Mouse (Mus musculus) liver, embryonic 14.5 days (tissue): ENCODE results near the gene Tom1l2. TPM values are rescaled to one million over a fixed set of nuclear protein-coding genes. Genes with fewer than 3 reads are reported as not detected.
A peak's percentile ranks its signal among the peaks of the same experiment; 100 is the strongest.

ENCODE experiments used
- ATAC-seq: fragments of 200-750 bp; cut with Nextera tagmentation; 2 replicates; pipeline ENCODE4 v1.8.0; 2017; ENCODE audit warnings: moderate number of reproducible peaks, mild to moderate bottlenecking, moderate library complexity; ENCODE audit not compliant: insufficient read depth
- DNase-seq, 3 experiments: peaks; one replicate each; pipeline ENCODE4 v3.0.0-alpha.2; 2012 to 2013; ENCODE audit warnings: low read depth in 3 of 3, low spot score in 3 of 3
- H3K27ac ChIP-seq: fragments of 300-500 bp; sonication (generic); 2 replicates; pipeline ENCODE4 v1.5.1; 2014; ENCODE audit warnings: moderate library complexity, mild to moderate bottlenecking, control low read depth, inconsistent platforms
- H3K27me3 ChIP-seq: fragments of 300-500 bp; sonication (generic); 2 replicates; pipeline ENCODE4 v1.6.1; 2014; ENCODE audit warnings: mild to moderate bottlenecking, low read length, moderate library complexity; ENCODE audit not compliant: control insufficient read depth, insufficient read depth
- H3K36me3 ChIP-seq: fragments of 300-500 bp; sonication (generic); replicated peaks from 2 replicates; pipeline ENCODE4 v1.6.1; 2014; ENCODE audit warnings: low read depth; ENCODE audit not compliant: control insufficient read depth, insufficient read depth
- H3K4me1 ChIP-seq, 2 experiments: fragments of 200-500 bp in 1 of 2; fragments of 300-500 bp in 1 of 2; sonication (generic) in 1 of 2; replicated peaks; 2 replicates each; pipeline ENCODE4 v1.6.1; 2012 to 2014; ENCODE audit warnings: antibody characterized with exemption in 1 of 2, inconsistent platforms in 1 of 2, low read length in 1 of 2; ENCODE audit not compliant: control insufficient read depth in 2 of 2, insufficient read depth in 2 of 2
- H3K4me2 ChIP-seq: fragments of 300-500 bp; sonication (generic); 2 replicates; pipeline ENCODE4 v1.6.1; 2014; ENCODE audit warnings: low read depth, mild to moderate bottlenecking, control low read depth, moderate library complexity
- H3K4me3 ChIP-seq, 2 experiments: fragments of 200-500 bp in 1 of 2; fragments of 300-500 bp in 1 of 2; sonication (generic) in 1 of 2; 2 replicates each; pipeline ENCODE4 v1.5.1; 2012 to 2014; ENCODE audit warnings: low read depth in 2 of 2, low read length in 2 of 2, mild to moderate bottlenecking in 2 of 2, control low read depth in 1 of 2, inconsistent platforms in 1 of 2, moderate library complexity in 1 of 2; ENCODE audit not compliant: insufficient read depth in 1 of 2
- H3K9ac ChIP-seq: fragments of 300-500 bp; sonication (generic); replicated peaks from 2 replicates; pipeline ENCODE4 v1.6.1; 2014; ENCODE audit warnings: mild to moderate bottlenecking, control low read depth, moderate library complexity
- H3K9me3 ChIP-seq: fragments of 300-500 bp; sonication (generic); 2 replicates; pipeline ENCODE4 v1.6.1; 2016; ENCODE audit warnings: low read length, mixed read lengths; ENCODE audit not compliant: control insufficient read depth
- CTCF ChIP-seq: IDR thresholded peaks from 2 replicates; pipeline ENCODE4 v1.5.1; 2016; ENCODE audit warnings: antibody characterized with exemption, low read depth, control low read depth
- EP300 ChIP-seq: IDR thresholded peaks from 2 replicates; pipeline ENCODE4 v1.6.1; 2016; ENCODE audit warnings: antibody characterized with exemption, low read depth
- WGBS: fragments of 180-500 bp; shearing (Covaris S2); extraction: QIAGEN DNeasy Blood & Tissue Kit; methylation state at CpG from one replicate; pipeline ENCODE4 v1.1.7; 2014; ENCODE audit not compliant: insufficient replicate concordance; 5-methylcytosine and 5-hydroxymethylcytosine counted together
- polyA plus RNA-seq, 2 experiments: library from polyadenylated mRNA; depleted of rRNA in 1 of 2; stranded (reverse) in 1 of 2; unstranded in 1 of 2; fragments of >200 nt; fragmentation: Nextera tagmentation in 1 of 2; extraction: Ambion mirVana in 1 of 2; gene quantifications; 2 replicates each; pipeline versions ENCODE4 v1.2.1 to v1.2.3; 2012 to 2014

The Tom1l2 gene
- polyA plus RNA-seq, 2 experiments = 2.4 to 4.9 TPM

GRCm38 (mm10) chr11:60294630-60295313 is 57.9 kb downstream of the Tom1l2 start:
- peak; percentile 72; the same call in 1 of the 2 replicates for TF ChIP-seq EP300
- peak; percentile 44 for TF ChIP-seq CTCF
- ATAC-seq = peak; percentile 95
- Histone ChIP-seq H3K4me3 (peak overlapping the region; percentile 4 to 30), H3K4me1 (peaks cover 21 to 38% of the 10 kb centered on the region in 2 experiments), H3K4me2 (peak overlapping the region; percentile 68), H3K9ac (peak overlapping the region; percentile 58), H3K36me3 (no peaks in the 10 kb centered on the region), H3K27me3 (no peaks in the 10 kb centered on the region), H3K9me3 (no peaks in the 10 kb centered on the region), H3K27ac (peak overlapping the region; percentile 79)
- 37% methylated on average over 5 of the region's 5 CpGs for WGBS
- peak; percentile 68 to 74 (median 68) for DNase-seq

DNA sequence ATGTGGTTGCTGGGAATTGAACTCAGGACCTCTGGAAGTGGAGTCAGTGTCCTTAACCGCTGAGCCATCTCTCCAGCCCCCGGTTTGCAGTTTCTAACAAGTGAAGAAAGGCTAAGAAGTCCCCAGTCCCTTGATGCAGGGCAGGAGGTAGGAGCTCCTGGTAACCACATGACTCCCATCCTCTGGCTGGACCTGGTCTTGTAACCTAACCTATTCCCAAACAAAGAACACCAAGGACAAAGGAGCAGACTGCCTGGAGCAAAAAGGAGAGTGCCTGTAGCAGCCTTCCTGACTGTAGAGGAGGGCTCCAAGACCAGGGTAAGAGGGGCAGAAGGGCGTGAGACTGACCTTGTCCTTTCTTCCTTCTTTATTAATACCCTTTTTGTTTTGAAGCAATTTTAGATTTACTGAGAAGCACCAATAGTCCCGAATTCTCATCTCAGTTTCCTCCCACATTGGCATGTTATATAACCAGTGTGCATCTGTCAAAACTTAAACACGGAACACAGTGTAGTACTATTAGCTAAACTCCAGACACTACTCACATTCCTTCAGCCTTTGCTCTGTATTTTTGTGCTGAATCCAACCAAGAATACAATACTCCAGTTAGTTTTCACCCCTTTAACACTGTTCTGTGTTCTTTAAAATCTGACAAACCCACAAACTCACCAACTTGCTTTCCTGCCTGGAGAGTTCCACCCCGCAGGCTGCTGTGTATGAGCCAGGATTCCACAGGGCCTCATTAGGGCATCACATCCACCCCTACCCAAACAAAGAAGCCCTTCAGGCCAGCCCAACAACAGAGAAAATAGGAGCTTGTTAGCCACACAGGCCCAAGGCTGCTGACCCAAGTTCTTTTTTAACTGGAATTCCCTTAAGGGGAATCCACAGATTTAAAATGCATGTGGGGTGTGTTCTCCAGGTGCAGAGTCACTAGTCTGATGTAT is 58.7 kb downstream of the Tom1l2 start:
- 80% methylated on average over 6 of the region's 6 CpGs for WGBS
- Histone ChIP-seq H3K4me2 (peak overlapping the region; percentile 68), H3K9me3 (no peaks in the 10 kb centered on the region), H3K27me3 (no peaks in the 10 kb centered on the region), H3K36me3 (no peaks in the 10 kb centered on the region), H3K27ac (peak overlapping the region; percentile 79), H3K4me1 (peaks cover 21 to 38% of the 10 kb centered on the region in 2 experiments), H3K4me3 (peak overlapping the region in 1 of 2 experiments; percentile 30; a peak in 2 of 4 replicates), H3K9ac (peak overlapping the region; percentile 58)
- ATAC-seq (0 out of 2 replicates have a peak, but pooled peaks have one; percentile 26), DNase-seq (no peak)
- TF ChIP-seq EP300 (no peak), CTCF (no peak)

- H3K27ac ChIP-seq = no peak overlapping the region
- peak in 1 of 3 experiments; percentile 54 for DNase-seq
- H3K4me2 ChIP-seq = no peak overlapping the region
- no peak overlapping the region for H3K4me3 ChIP-seq
- H3K36me3 ChIP-seq = no peaks in the 10 kb centered on the region
- no peaks in the 10 kb centered on the region for H3K27me3 ChIP-seq
- TF ChIP-seq EP300 = no peak
- peak; percentile 79 for TF ChIP-seq CTCF
- no peak for ATAC-seq
- H3K9ac ChIP-seq = no peak overlapping the region
- 52% methylated on average over 2 of the region's 2 CpGs for WGBS
- H3K9me3 ChIP-seq = no peaks in the 10 kb centered on the region
- H3K4me1 ChIP-seq = peaks cover 21 to 38% of the 10 kb centered on the region in 2 experiments
Measured at GRCm38 (mm10) chr11:60292718-60293117, 60.0 kb downstream of the Tom1l2 start.

- H3K9ac ChIP-seq = no peak overlapping the region
- 72% methylated on average over 5 of the region's 5 CpGs for WGBS
- no peak for TF ChIP-seq EP300
- no peak for TF ChIP-seq CTCF
- H3K27me3 ChIP-seq = no peaks in the 10 kb centered on the region
- peaks cover 4 to 13% of the 10 kb centered on the region in 2 experiments for H3K4me1 ChIP-seq
- H3K9me3 ChIP-seq = no peaks in the 10 kb centered on the region
- no peaks in the 10 kb centered on the region for H3K36me3 ChIP-seq
- H3K4me2 ChIP-seq = no peak overlapping the region
- ATAC-seq = no peak
- no peak for DNase-seq
- H3K27ac ChIP-seq = no peak overlapping the region
- H3K4me3 ChIP-seq = no peak overlapping the region
Measured at GRCm38 (mm10) chr11:60288980-60289379, 63.7 kb downstream of the Tom1l2 start.

DNA sequence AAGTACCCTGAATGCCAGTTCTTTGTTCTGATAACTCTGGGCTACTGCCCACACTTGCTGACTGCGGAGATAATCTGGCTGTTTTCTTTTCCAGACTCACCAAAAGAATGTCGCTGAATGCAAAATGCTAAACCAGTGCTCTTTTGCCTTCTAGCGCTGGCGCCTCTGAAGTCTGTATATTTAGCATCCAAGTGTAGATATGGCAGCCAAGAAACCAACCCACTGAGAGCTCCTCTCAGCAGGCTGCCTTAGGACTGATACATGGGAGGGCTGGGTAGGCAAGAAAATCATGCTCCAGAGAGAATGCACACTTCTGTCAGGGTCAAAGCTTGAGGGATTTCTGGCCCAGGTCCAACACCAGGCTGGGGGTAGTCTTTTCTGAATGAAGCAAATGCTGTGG is 66.4 kb downstream of the Tom1l2 start:
- H3K27ac ChIP-seq = no peak overlapping the region
- H3K9ac ChIP-seq = no peak overlapping the region
- ATAC-seq = no peak
- no peaks in the 10 kb centered on the region for H3K9me3 ChIP-seq
- TF ChIP-seq CTCF (no peak), EP300 (no peak)
- H3K4me3 ChIP-seq = no peak overlapping the region
- DNase-seq = no peak
- no peaks in the 10 kb centered on the region; a peak in 1 of 4 replicates for H3K4me1 ChIP-seq
- no peaks in the 10 kb centered on the region for H3K36me3 ChIP-seq
- 71% methylated on average over 4 of the region's 4 CpGs for WGBS
- H3K4me2 ChIP-seq = no peak overlapping the region
- no peaks in the 10 kb centered on the region for H3K27me3 ChIP-seq
